Mouse (Mus musculus): ENCODE measurements around the gene Cc2d1b. TPM values are rescaled to one million over a fixed set of nuclear protein-coding genes. Genes with fewer than 3 reads are reported as not detected.
A peak's percentile ranks its signal among the peaks of the same experiment; 100 is the strongest.

The Cc2d1b gene
- 15.5 and 17.6 TPM in 2 replicates for polyA plus RNA-seq (2014; fragmentation: Nextera tagmentation; extraction: Ambion mirVana)

DNA sequence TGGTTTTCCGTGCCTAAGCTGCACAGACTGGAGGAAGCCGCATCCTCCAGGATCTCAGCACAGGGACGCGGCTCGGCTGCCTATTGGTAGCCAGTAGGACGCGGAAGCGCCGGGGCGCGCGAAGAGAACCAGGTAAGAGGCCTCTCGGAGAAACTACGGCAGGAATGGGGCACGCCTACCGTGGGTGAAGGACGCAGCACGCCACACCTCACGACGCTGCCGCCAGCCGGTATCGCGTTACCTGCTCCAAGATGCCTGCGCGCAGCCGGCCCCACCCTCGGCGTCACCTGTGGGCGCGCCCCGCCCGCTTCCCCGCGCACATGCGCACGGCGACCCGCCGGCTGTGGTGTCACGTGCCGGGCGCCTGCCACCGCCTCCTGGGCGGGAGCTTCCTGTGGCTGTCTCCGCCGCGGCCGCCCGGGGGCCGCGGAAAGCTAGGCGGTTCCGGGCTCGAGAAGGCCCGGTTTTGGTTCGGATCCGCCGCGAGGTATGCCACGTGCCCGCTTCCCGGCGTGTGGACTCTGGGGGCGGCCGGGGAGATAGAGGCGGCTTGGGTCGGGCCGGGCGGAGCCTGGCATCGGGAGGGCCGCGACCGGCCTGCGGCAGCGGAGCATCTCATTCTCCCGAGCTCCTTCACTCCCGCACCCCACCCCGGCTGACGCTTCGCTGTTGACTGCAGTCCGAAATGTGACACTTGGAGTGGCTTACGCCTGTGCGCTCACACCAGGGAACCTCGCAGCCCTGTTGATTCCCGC lies at the start of gene Cc2d1b:
Cc2d1b (plus strand) TSS at position 354 of the 755 bp plus-strand sequence.
- H3K27me3 ChIP-seq (ENCODE audit: control insufficient read depth, insufficient read depth, low read length), result no peaks in the 10 kb centered on the region
- ATAC-seq (ENCODE audit: low FRiP score), result peak; percentile 94
- H3K9ac ChIP-seq, result peak within 1 kb of the TSS; percentile 73
- H3K27ac ChIP-seq, result peak within 1 kb of the TSS; percentile 89
- under 1% methylated on average over 67 of the region's 86 CpGs for WGBS
- peaks cover 7% of the 10 kb centered on the region; the same call in 1 of the 2 replicates for H3K36me3 ChIP-seq (replicated peaks; ENCODE audit: control insufficient read depth, insufficient read depth)
- H3K4me1 ChIP-seq (replicated peaks; ENCODE audit: control insufficient read depth, insufficient read depth, low read length), result peaks cover 15% of the 10 kb centered on the region
- peak; percentile 91 for DNase-seq (ENCODE audit: low spot score)
- H3K9me3 ChIP-seq (ENCODE audit: control insufficient read depth, low read length), result no peaks in the 10 kb centered on the region
- peak within 1 kb of the TSS; percentile 69 for H3K4me2 ChIP-seq (replicated peaks)
- peak within 1 kb of the TSS; percentile 60 for H3K4me3 ChIP-seq (replicated peaks; ENCODE audit: low read length)

DNA sequence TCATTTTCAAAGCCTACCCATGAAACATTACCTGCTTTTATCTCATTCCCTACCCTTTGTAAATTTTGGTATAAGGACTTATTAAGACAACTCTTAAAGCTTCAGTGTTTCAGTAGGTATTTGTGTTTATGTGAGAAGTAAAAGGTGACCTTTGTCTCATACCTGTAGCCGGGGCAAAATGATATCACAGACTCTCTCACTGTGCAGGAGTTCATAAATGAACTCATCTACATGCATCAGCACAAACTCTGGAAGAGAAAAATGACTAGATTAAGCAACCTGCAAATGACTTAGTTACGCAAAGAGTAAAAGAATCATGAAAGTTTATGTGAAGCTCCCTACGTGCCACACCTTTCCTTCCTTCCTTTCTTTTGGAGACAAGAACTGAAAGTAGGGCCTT lies 47.1 kb upstream of the Cc2d1b start:
- ATAC-seq (ENCODE audit: low FRiP score) (no peak), DNase-seq (ENCODE audit: low spot score) (no peak)
- Histone ChIP-seq H3K36me3 (replicated peaks; ENCODE audit: control insufficient read depth, insufficient read depth) (peaks cover 79% of the 10 kb centered on the region), H3K4me3 (replicated peaks; ENCODE audit: low read length) (no peak overlapping the region), H3K27me3 (ENCODE audit: control insufficient read depth, insufficient read depth, low read length) (no peaks in the 10 kb centered on the region), H3K4me2 (replicated peaks) (no peak overlapping the region), H3K9ac (no peak overlapping the region), H3K9me3 (ENCODE audit: control insufficient read depth, low read length) (no peaks in the 10 kb centered on the region), H3K4me1 (replicated peaks; ENCODE audit: control insufficient read depth, insufficient read depth, low read length) (peaks cover 6% of the 10 kb centered on the region), H3K27ac (no peak overlapping the region)
- WGBS, result 97% methylated on average over 3 of the region's 3 CpGs

DNA sequence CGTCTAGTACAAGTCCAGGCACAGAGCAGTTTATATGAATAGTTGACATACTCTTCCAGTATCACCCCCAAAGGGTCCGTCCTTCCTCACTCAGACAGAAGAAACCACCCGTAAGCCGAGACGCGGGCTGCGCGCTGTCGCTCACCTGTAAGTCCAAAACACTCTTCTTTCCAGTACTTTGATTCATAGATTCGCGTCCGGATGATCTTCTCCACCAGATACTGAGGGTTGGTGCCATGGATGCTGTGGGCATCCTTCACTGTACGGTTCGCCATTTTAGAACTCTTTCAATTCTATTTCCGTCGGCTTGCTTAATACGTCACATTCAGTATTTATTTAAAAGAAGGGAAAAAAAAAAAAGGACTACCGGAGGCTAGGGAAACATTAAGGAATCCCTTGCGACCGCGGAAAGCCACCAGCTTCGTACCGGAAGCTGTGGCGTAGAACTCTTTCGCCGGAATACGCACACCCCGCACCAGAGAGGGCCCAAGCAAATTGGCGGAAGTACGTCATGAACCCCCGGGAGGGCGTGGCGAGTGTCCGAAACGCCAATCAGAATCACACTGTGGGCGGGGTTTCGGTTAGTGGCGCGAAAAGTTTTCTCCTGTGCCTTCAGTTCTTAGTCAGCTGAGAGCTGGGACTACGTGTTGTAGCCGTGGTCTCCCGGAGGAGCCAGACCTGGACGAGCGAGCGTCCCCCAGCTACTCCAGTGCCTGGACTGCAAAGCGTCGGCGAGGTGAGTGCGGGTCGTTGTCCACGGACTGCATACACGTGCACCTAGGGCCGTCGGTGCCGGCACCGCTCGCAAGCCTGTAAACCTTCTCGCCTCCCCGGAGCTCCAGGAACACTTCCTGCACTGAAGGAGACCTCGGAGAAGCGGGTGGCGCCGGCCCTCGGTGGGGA lies 40.6 kb upstream of the Cc2d1b start, which contains the start of the genes Prpf38a and Orc1:
Prpf38a (minus strand) TSS at position 497 of the 903 bp plus-strand sequence.
Orc1 (plus strand) TSS at position 584 of the 903 bp plus-strand sequence.
- H3K9me3 ChIP-seq (ENCODE audit: control insufficient read depth, low read length), result no peaks in the 10 kb centered on the region
- peak; percentile 99 for DNase-seq (ENCODE audit: low spot score)
- H3K9ac ChIP-seq, result peak within 1 kb of the TSS; percentile 68
- H3K27ac ChIP-seq, result peak within 1 kb of the TSS; percentile 71
- peaks cover 15% of the 10 kb centered on the region for H3K4me1 ChIP-seq (replicated peaks; ENCODE audit: control insufficient read depth, insufficient read depth, low read length)
- H3K4me3 ChIP-seq (replicated peaks; ENCODE audit: low read length), result peak within 1 kb of the TSS; percentile 57
- H3K36me3 ChIP-seq (replicated peaks; ENCODE audit: control insufficient read depth, insufficient read depth), result peaks cover 24% of the 10 kb centered on the region
- peak; percentile 98 for ATAC-seq (ENCODE audit: low FRiP score)
- WGBS, result under 1% methylated on average over 64 of the region's 64 CpGs
- no peaks in the 10 kb centered on the region for H3K27me3 ChIP-seq (ENCODE audit: control insufficient read depth, insufficient read depth, low read length)
- peak within 1 kb of the TSS; percentile 77 for H3K4me2 ChIP-seq (replicated peaks)

DNA sequence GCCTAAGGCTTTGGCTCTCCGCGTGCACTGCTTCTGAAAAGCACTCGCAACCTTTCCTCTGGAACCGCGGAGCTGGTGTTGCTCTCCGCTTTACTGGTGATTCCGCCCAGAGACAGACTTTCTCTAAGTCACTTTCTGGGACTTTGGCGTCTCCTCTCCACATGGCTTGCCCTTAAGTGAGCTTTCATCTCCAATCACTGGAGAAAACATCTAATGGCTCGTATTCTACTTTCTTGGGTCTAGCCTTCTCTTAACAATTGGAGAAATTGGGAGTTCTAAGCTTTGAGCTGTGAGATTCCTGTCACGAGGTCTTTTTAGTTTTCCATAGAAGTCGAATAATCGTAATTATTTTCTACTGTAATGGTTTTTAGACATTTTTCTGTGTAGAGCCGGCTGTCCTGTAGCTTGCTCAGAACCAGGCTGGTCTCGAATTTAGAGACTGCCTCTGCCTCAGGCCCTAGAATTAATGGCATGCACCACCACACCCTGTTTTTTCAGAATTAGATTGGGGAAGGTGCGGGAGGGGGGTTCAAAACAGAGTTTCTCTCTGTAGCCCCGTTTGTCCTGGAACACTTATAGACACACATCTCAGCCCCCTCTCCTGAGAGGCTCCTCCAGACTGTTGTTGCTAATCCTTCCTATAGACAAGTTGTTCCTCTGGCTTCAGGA lies 39.9 kb upstream of the Cc2d1b start:
- Histone ChIP-seq H3K4me2 (replicated peaks) (peak overlapping the region; percentile 77), H3K36me3 (replicated peaks; ENCODE audit: control insufficient read depth, insufficient read depth) (peaks cover 16% of the 10 kb centered on the region), H3K27me3 (ENCODE audit: control insufficient read depth, insufficient read depth, low read length) (no peaks in the 10 kb centered on the region), H3K4me1 (replicated peaks; ENCODE audit: control insufficient read depth, insufficient read depth, low read length) (peaks cover 15% of the 10 kb centered on the region), H3K9ac (peak overlapping the region; percentile 68), H3K4me3 (replicated peaks; ENCODE audit: low read length) (peak overlapping the region; percentile 57), H3K27ac (no peak overlapping the region), H3K9me3 (ENCODE audit: control insufficient read depth, low read length) (no peaks in the 10 kb centered on the region)
- WGBS, result under 1% methylated on average over 16 of the region's 16 CpGs
- no peak for ATAC-seq (ENCODE audit: low FRiP score)
- no peak for DNase-seq (ENCODE audit: low spot score)

DNA sequence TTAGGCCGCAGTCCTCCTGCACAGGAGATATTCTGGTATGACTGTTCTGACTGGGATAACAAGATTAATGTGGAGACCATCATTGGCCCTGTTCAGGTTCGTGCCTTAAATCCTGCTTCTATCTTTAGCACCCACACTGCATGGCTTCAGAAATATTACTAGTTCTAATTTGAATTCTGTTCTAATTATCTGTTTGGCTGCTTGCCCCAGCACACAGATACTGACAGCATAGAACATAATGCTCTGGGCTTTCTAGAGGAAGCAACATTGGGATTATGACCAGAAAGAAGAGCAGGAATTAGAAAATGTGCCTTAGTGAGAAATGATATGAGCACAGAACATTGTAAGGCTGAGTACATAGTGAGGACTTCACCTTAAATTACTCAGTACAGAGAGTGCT lies 26.4 kb upstream of the Cc2d1b start:
- Histone ChIP-seq H3K4me3 (replicated peaks; ENCODE audit: low read length) (no peak overlapping the region), H3K9me3 (ENCODE audit: control insufficient read depth, low read length) (no peaks in the 10 kb centered on the region), H3K36me3 (replicated peaks; ENCODE audit: control insufficient read depth, insufficient read depth) (no peaks in the 10 kb centered on the region), H3K4me2 (replicated peaks) (no peak overlapping the region), H3K27ac (no peak overlapping the region), H3K9ac (no peak overlapping the region), H3K27me3 (ENCODE audit: control insufficient read depth, insufficient read depth, low read length) (no peaks in the 10 kb centered on the region), H3K4me1 (replicated peaks; ENCODE audit: control insufficient read depth, insufficient read depth, low read length) (no peaks in the 10 kb centered on the region)
- 97% methylated on average over 2 of the region's 2 CpGs for whole genome bisulfite sequencing
- DNase-seq (ENCODE audit: low spot score), result no peak
- no peak for ATAC-seq (ENCODE audit: low FRiP score)

DNA sequence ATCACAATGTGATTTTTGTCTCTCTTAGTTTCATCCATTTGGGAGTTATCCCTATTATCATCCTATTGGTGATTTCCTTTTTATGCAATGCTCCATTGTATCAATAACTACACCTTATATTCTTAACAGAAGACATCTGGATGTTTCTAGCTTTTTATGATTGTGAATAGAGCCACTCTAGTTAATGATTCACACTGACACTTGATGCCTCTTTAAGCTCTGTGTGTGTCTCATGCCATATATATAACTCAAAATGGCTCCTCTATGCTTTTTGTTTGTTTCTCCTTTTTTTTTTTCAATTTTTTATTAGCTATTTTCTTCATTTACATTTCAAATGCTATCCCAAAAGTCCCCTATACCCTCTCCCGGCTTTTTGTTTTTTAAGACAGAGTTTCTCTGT lies 24.0 kb upstream of the Cc2d1b start:
- Histone ChIP-seq H3K9ac (no peak overlapping the region), H3K27ac (no peak overlapping the region), H3K9me3 (ENCODE audit: control insufficient read depth, low read length) (no peaks in the 10 kb centered on the region), H3K4me3 (replicated peaks; ENCODE audit: low read length) (no peak overlapping the region), H3K4me1 (replicated peaks; ENCODE audit: control insufficient read depth, insufficient read depth, low read length) (no peaks in the 10 kb centered on the region), H3K27me3 (ENCODE audit: control insufficient read depth, insufficient read depth, low read length) (no peaks in the 10 kb centered on the region), H3K4me2 (replicated peaks) (no peak overlapping the region), H3K36me3 (replicated peaks; ENCODE audit: control insufficient read depth, insufficient read depth) (no peaks in the 10 kb centered on the region)
- no peak for ATAC-seq (ENCODE audit: low FRiP score)
- no peak for DNase-seq (ENCODE audit: low spot score)
- whole genome bisulfite sequencing, result 89% methylated on average over 1 of the region's 1 CpGs

DNA sequence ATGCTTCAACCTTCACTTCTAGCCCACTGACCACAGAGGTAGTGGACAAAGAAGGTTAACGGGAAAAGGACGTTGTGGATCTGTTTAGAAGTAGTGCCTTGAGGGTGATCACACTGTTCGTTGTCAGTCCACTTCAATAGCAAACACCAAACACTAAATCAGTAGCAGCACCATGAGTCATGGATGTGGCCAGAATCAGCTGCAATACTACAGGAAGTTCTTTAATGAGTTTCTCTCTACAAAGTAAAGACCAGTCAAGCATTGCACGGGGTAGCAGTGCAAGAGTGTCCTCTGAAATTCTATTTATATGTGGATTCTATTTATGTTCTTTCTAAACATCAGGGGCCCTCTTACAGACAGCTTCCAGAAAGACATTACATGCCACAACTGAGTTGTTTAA lies 21.4 kb upstream of the Cc2d1b start:
- Histone ChIP-seq H3K27me3 (ENCODE audit: control insufficient read depth, insufficient read depth, low read length) (no peaks in the 10 kb centered on the region), H3K4me1 (replicated peaks; ENCODE audit: control insufficient read depth, insufficient read depth, low read length) (no peaks in the 10 kb centered on the region), H3K36me3 (replicated peaks; ENCODE audit: control insufficient read depth, insufficient read depth) (no peaks in the 10 kb centered on the region; the same call in 1 of the 2 replicates), H3K27ac (no peak overlapping the region), H3K4me2 (replicated peaks) (no peak overlapping the region), H3K9me3 (ENCODE audit: control insufficient read depth, low read length) (no peaks in the 10 kb centered on the region), H3K9ac (no peak overlapping the region), H3K4me3 (replicated peaks; ENCODE audit: low read length) (no peak overlapping the region)
- DNase-seq (ENCODE audit: low spot score), result no peak
- ATAC-seq (ENCODE audit: low FRiP score), result no peak
- 94% methylated on average over 4 of the region's 4 CpGs for WGBS

DNA sequence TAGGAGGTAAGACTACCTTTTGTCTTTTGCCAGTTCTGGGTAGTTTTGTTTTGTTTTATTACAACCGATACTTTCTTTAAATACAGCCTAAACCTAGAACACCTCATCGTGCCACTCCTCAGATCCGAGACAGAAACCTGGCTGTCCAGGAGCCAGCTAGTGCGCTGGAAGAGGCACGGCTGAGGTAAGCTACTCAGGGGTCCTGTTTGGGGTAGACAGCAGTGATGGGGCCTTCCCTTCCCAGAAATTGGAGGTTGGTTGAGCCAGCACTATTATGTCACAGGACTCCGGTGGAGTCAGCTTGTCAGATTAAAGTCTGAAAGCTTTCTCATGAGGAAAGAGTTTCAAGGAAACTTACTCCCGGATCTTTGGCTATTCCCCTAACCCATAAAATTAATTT lies 17.9 kb upstream of the Cc2d1b start:
- DNase-seq (ENCODE audit: low spot score), result no peak
- Histone ChIP-seq H3K9ac (no peak overlapping the region), H3K36me3 (replicated peaks; ENCODE audit: control insufficient read depth, insufficient read depth) (peaks cover 15% of the 10 kb centered on the region), H3K9me3 (ENCODE audit: control insufficient read depth, low read length) (no peaks in the 10 kb centered on the region), H3K27me3 (ENCODE audit: control insufficient read depth, insufficient read depth, low read length) (no peaks in the 10 kb centered on the region), H3K27ac (no peak overlapping the region), H3K4me3 (replicated peaks; ENCODE audit: low read length) (no peak overlapping the region), H3K4me1 (replicated peaks; ENCODE audit: control insufficient read depth, insufficient read depth, low read length) (no peaks in the 10 kb centered on the region), H3K4me2 (replicated peaks) (no peak overlapping the region)
- WGBS, result 94% methylated on average over 7 of the region's 7 CpGs
- no peak for ATAC-seq (ENCODE audit: low FRiP score)

DNA sequence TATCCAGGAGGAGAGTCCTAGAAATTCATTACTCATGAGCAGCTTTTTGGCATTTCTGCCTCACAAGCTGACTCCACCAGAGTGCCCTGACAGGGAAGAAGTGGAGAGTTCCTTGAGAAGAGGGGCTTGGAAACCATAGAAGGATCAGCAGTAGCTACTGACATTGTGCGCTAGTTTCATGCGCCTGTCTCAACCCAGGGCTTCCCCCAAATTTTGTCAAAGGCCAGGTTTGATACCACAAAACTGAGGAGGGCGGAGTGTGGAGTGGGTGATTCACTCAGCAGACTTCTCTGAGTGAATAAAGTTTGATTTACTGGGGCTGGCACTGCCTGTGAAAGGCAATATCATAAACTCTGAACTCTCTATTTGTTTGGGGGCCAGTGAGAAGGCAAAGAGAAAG lies 11.1 kb upstream of the Cc2d1b start:
- no peaks in the 10 kb centered on the region for H3K9me3 ChIP-seq (ENCODE audit: control insufficient read depth, low read length)
- no peak overlapping the region for H3K4me2 ChIP-seq (replicated peaks)
- peaks cover 15% of the 10 kb centered on the region for H3K36me3 ChIP-seq (replicated peaks; ENCODE audit: control insufficient read depth, insufficient read depth)
- H3K4me1 ChIP-seq (replicated peaks; ENCODE audit: control insufficient read depth, insufficient read depth, low read length), result no peaks in the 10 kb centered on the region
- WGBS, result 96% methylated on average over 3 of the region's 3 CpGs
- ATAC-seq (ENCODE audit: low FRiP score) (no peak), DNase-seq (ENCODE audit: low spot score) (no peak)
- H3K9ac ChIP-seq, result no peak overlapping the region
- H3K27ac ChIP-seq, result no peak overlapping the region
- H3K27me3 ChIP-seq (ENCODE audit: control insufficient read depth, insufficient read depth, low read length), result no peaks in the 10 kb centered on the region
- no peak overlapping the region for H3K4me3 ChIP-seq (replicated peaks; ENCODE audit: low read length)

Data from hindbrain, embryonic 14.5 days (tissue).